Mouse (Mus musculus) gastrocnemius, postnatal 4 days (tissue): Measurements from ENCODE around the gene Phactr2. TPM values are rescaled to one million over a fixed set of nuclear protein-coding genes. Genes with fewer than 3 reads are reported as not detected.

Experiments
- DNase-seq, 2 experiments: peaks; one replicate each; pipeline ENCODE4 v3.0.0; 2021 to 2022; ENCODE audit warnings: low spot score in 2 of 2, mixed read lengths in 2 of 2
- total RNA-seq, 2 experiments: library from RNA; stranded (reverse); gene quantifications; 2 replicates each; pipeline ENCODE4 v1.2.3; 2021

Phactr2 gene
- total RNA-seq, 2 experiments from 2014 or later: 75.0 to 78.7 TPM

DNA sequence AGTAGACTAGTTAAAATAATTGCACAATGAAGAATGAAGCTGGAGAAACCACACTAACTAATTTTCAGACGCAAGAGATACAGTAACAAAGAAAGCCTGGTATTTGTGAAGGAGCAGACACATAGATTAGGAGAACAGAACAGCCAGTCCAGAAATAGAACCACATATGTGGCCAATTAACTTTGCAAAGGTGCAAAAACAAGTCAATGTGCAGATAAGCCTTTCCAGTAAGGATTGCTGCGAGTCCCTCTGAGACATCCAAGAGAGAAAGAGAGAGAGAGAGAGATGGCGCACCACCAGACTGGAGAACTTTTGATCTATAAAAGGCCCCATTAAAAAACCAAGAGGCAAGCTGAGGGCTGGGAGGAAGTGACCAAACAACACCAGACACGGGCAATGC is 190.8 kb downstream of the Phactr2 start:
- no peak for DNase-seq

DNA sequence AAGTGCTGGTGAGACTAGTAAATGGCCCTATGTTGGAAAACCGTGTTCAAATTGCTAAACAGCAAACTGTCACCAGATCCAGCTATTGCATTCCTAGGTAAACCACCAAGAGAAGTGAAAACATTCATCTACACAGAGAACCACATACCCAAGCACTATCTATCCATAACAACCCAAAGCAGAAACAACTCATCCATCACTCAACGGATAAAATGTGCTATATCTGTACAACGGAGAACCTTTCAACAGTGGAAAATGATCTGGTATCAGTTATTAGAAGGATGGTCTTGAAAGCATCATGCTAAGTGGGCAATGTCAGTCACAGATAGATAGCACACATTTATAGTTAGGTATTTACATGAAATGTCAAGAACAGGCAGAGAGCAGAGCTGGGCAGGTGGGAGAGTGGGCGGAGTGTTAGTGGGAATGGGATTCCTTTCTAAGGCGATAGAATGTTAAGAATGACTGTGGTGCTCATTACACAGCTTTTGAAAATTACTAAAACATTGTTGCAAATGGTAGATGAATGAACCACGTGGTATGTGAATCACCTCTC is 193.8 kb downstream of the Phactr2 start:
- DNase-seq: no peak

DNA sequence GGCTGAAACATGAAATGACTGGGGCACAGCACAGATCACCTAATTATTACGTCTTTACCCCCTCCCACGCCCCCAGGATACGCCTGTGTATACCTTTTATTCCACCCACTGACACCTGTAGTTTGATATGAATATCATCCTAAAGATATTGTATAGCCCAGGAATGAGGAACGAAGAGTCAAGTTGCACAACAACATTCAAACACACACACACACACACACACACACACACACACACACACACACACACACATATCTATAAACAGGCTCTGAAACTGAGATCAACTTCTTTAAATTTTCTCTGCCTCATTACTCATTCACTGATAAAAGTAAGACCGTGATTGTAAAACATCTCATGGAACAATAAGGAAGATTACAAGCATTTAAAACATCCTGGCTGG is 197.9 kb downstream of the Phactr2 start:
- DNase-seq: no peak

DNA sequence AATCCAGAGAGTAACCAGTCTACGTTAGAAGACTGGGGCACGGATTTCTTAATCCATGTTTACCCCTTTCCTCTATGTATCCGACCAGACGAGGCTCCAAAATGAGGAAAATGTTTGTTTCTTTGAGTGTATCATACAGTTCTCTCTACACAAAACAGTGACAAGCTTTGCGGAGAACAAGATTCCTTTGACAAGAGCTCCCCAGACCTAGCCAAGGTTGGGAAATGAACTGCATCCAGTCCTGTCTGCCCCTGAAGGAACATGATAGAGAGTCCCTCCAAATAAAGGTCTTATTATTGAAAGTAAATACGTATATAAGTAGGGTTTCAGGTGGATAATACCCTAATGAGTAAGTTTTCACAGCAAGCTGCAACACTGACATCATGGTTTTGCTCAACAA is 199.1 kb downstream of the Phactr2 start:
- no peak for DNase-seq

DNA sequence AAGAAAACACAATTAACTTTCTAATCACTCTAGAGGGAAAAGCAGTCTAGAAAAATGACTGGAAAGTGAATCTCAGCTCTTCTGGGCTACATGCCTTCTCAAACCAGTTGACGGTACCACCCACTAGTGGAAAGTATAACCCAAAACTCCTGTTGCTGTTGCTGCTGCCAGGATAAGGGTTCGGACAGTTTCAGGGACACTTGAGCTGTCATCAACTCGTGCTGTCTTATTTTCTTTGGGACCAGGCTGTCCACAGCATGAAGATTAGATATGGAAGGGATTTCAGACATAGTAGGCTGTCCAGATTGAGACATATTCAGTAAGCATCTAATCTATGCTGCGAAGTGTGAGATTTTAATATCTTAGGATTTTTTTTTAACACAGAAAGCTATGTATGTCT is 199.5 kb downstream of the Phactr2 start:
- no peak for DNase-seq

DNA sequence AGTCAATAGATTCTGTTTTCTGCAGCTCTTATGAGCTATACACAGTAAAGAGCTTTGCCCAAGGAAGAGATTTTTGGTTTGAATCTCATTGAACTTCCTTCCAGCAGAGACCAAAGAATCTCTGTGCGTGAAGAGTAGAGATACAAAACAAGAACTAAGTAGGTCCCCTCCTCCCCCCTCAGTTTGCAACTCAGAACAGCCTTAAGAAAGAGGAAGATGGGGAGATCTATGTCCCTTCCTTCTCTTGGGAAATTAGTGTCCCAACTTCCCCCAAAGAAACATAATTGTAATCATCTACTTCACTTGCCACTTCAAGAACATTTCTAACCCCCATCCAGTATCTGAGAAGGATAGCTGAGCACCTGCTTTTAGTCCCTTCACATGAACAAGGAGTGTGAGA is 200.5 kb downstream of the Phactr2 start:
- no peak for DNase-seq

DNA sequence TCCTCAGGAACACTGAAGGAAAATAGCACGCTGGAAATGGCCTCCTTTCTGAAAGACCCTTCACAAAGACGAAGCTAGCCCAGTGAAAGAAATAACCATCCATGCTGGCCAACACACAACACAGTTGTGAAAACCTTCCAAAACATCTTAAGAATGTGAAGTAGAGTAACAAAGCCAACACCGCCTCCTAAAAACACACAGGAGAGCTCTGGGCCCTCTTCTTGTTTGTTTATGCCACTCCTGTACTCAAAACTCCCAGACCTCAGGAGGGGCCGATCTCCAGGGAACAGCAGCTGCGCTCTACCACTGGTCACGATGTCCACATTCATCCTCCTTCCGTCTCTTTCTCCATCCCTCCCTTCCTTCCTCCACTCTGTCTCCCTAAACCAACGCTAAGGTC is 202.5 kb downstream of the Phactr2 start:
- DNase-seq: no peak

DNA sequence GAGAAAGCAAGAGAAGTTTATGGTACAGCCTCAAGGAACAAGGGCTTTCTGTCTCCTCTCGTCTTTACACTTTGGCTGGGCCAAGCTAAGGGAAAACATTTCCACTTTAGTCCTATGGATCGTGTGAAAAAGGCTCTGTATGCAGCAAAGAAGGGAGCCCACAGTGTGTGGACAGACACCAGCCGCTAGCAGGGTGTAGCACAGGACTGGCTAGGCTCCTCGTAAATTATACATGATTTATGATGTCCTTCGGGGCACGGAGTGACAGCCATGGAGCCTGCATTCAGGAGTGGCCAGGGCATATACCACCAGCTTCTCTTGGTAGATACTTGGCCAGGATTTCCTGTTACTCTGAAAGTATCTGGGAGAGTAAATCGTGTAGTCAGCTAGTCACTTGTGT is 203.1 kb downstream of the Phactr2 start:
- DNase-seq: no peak

DNA sequence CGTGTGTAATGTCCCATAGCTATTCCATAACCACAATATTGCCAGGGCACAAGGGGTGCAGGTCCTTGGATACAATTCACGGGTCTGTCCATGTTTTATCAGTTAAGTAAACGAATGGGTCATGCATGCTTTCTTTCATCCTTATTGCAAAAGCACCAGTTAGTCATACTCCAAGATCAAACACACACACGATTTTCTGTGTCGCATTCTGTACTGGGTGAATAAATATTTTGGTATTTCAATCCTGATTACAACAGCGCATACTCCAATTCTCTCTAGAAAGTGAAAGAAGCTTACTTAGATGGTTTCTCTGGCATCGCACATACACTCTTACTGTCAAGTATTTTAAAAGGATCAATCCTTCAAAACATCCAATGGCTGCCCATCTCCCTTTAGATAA is 203.9 kb downstream of the Phactr2 start:
- no peak for DNase-seq

DNA sequence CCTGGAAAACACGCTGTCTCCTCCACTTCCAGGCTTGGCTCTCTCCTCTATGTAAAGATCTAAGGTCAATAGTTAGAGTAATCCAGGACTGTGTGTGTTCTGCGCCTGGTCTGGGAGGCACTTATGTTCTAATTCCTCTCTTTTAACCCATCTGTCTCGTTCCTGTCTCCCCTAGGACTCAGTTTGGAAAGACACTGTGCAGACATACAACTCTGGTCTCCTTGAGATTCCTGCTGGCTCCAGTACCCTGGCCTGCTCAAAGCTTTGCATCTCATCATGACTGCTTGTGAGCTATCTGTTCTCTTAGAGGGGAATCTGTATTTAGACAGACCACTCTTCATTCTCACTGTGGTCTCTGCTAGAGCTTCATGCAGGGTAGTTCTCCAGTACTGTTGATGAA is 215.0 kb downstream of the Phactr2 start:
- no peak for DNase-seq

DNA sequence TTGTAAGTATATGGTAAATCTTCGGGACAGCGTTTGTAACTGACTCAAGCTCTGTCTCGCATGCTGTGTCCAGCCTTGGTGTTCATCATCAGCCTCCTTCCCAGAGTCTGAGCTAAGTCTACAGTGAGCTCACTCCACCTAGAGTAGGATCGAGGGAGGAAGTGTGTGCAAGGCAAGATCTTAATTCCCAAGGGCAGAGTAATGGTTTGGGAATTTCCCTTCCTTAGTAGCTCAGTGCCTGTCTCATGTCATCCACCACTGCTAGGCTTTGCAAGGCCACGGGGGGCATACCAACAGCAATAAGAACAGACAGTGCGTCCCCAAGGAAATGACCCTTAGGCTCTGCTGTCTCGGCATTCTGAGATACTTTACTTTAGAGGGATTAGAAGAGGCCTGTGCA is 218.0 kb downstream of the Phactr2 start:
- no peak for DNase-seq

DNA sequence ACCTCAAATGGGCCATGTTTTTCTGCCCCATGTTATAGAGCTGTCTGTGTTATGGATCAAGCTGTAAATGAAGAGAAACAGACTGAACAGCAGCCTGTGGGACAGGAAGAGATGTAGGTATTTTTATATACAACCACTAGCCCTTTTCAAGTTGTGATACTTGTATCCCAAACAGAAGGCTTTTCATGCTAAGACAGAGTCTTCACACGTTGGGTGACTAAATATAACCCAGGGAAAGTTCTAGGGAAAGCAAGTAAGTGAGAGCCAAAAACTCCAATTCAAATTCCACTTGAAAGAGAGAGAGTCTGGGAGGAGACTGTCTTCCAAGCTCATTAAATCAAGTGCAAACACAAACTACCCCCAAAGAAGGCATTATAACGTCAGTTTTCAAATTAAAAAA is 223.9 kb downstream of the Phactr2 start:
- no peak for DNase-seq

DNA sequence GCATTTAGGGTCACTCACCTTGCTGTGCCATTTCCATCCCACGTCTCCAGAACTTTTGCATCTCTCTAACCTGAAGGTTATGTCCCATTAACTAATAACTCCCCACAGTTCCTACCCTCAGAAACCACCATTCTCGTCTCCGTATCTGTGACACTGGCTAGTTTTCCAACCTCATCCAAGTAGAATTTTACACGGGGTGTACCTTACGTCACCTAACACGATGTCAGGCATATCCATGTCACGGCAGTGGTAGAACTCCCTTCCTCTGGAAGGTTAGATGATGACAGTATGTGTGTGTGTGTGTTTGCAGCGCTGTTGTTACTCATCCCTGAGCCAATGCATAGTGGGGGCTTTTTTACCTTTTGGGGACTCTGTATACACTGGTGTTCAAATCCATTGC is 225.1 kb downstream of the Phactr2 start:
- DNase-seq: no peak

DNA sequence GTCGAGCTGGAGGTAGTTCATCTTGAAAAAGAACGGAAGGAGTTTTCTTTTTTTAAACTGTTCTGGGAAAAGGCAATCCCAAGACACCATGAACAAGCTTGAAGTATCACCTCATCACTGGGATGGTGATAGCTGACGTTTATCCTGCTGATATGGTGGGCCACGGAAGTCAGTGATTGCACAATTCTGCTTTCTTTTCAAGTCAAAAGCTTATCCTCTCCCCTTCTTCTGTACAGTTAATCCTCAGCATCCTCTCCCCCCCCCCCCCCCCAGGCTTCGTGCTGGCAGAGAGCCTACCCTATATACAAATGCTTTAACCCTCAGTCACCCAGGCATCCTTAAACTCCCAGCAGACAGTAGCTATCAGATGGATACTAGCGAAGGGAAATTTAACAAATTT is 228.5 kb downstream of the Phactr2 start:
- no peak for DNase-seq

DNA sequence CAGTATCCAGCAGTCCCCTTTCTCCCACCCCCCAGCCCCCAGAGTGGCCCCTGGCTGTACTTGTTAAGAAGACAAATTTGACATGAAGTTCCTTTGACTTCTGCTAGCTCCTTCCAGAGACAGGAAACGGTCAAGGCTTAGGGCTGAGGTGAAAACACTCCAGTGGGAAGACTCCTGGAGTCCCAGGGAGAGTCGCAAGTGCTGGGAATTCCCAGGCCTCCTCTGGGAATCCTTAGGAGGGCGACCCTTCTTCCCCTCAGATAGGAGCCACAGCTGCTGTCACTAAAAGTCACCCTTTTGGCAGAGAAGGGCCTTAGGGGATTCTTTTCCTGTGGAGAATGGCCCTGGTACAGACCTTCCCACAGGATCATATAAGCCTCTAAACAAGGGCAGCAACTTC is 230.0 kb downstream of the Phactr2 start:
- DNase-seq: no peak

DNA sequence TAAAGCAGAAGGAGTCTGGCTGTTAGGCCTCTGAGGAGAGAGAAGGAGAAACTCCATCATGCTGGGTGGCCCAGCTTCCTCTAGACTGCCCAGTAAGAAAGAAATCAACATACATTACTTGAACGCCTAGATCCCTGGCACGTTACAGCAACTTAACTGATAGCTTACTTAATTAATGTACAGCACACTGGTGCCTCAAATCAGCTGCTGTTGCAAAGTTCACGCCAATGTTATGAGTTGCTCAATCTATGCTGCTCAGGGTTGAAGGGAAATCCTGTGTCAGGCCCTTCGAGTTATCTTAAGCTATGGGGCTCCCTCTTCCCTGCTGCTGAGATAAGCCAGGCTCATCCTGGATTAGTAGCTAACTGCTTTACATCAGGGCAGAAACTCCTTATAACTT is 233.8 kb downstream of the Phactr2 start:
- DNase-seq: no peak

DNA sequence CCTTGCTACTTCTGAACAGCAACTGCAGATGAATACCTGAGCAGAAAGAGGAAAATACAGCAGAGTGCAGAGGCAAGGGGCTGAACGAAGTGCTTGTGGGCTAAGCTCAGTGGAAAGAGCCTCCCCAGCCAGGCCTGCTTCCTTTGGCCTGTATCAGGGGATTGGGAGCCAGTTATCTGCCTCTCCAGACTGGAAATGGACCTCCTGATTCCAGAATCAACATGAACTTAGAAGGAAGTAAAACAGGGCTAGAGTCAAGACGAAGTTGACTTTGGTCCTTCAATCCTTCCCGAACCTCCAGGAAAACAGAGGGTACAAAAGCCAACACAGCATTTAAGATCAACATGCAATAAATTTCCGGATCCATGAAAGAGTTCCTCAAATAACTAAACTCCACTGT is 236.0 kb downstream of the Phactr2 start:
- DNase-seq: no peak

DNA sequence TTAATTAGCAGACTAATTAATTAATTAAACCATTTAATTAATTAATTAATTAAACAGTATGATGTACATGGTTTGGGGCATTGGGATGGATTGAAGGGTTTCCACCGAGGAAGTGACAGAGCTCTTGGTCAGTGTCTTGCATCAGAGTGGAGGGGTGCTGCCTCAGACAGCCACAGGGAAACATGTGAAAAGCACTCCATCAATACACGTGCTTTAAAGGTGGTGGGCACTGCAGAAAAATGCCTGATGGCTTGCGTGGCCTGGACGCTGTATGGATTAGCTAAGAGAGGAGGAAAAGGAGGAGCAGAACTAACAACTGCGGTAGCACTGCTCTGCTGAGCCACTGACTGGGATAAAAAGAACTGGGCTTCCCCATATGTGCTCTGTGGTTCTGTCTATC is 237.3 kb downstream of the Phactr2 start:
- no peak for DNase-seq

DNA sequence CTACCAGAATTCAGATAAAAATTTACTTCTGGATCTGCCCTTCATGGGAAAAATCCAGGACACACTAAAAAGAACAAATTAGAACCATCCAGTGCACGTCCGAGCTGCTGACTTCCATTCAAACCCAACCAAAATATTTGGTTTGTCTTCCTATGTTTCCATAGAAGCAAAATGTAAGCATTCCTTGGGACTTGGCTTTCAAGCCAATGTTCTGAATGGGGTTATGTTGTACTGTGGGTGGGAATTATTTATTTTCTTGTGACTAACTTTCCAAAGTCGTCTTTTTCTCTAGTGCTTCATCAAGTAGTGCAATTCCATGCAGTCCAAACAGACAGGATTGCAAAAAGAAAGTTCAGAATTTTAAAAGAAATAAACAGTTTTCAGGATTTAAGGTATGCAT is 239.7 kb downstream of the Phactr2 start:
- no peak for DNase-seq

DNA sequence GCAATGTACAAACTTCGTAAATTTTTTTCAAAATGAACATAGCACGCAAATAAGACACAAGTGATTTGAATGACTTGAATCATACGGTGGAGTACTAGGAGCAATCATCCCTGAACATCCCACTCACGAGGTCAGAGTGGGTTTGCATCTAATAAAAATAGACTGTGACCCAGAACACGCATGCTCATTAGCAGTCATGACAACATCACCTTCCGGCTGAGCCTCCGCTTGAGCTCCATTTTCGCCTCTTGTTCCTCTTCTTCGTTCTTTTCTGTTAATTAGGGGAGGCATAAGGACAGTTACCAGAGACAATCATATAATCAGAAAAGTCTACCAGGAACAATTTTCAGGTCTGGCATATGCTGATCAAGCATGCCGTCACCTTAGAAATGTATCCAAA is 240.3 kb downstream of the Phactr2 start:
- no peak for DNase-seq

DNA sequence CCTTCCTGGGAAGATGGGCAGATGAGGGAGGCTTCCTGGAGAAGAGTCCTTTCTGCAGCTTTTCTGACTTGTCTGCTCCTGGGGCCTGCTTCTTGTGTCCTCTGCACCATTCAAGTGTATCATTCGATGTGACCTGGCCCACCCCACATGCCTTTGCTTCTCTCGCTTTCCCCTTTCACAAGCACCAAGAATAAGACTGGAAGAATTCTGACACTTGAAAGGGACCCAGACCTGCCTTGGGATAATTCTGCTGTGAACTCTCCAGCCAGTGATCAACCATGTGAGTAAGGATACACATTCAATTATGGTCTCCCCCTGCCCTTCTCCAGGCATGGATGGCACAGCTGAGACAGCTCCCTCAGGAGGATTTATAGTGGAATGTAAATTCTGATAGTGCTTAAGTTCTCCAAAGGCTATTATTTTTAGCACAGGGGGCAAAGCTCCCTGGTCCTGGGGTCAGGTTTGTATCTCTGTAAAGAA is 241.0 kb downstream of the Phactr2 start:
- no peak for DNase-seq

DNA sequence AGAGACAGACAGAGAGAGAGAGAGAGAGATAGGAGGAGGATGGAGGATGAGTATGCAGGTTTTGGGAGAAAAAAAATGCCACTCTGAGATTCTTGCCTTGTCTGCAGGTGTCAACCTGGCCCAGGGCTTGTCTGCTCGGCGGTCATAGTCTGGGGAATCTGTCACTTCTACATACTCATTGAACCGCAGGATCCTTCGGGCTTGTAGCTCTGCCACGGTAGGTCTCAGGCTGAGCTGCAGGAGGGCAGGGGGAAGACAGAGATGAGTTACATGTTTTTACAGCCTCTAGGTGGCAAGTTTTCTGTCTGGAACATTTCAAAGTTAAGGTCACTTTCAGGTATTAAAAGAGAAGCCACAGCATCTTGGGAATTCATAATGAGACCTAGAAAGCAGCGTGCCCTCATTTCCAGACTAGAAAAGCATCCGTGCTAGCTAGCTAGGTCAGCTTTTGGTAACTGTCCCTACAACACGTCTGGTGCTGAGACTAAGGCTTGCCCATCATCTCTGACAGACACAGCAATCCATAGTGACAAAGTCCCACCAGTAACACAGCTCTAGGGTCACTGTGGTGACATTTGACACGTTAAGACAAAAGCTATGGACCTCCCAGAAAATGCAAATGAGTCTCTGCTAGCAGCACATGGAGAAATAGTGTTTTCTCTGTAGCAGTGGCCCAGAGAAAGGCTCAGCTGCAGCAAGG is 241.6 kb downstream of the Phactr2 start:
- no peak for DNase-seq

DNA sequence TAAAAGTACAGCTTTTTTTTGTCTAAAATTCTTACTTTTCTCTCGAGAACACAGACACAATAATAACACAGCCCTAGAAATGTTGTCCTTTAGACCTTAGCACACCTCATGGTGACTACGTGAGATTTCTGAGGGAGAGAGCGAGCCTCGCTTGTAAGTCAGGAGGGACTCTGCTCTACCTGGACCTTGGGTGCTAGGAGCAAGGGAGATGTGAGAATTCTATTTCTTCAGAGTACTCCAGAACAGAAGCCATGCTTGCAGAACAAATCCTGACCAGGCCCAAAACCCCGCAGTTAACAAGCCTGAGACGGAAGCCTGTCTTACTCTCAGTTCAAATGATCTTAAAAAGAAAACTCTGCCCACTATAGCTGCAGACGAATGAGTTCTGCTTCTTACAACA is 243.5 kb downstream of the Phactr2 start:
- DNase-seq: no peak
